Mouse (Mus musculus) right cerebral cortex, postnatal 4 days (tissue): ENCODE results near the gene Gls.

Source experiments
- DNase-seq: peaks from one replicate; pipeline ENCODE4 v3.0.0-alpha.2; 2022

The Gls gene

DNA sequence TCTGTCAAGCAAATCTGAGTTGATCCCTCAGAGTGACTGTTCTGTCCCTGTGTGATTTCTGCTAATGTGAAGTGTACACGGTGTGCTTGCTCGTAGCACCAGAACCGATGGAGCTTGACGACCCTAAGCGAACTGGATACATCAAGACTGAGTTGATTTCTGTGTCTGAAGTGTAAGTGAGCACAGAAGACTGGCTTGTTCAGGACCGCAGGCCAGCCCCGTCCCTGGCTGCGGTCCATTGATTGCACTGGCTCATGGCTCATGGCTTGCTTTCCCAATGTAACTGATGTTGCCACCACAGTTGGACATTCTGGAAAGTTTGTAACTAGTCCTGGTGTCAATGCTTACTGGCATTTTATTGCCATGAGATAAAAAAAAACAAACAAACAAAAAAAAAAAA is 78.1 kb downstream of the Gls start:
- DNase-seq = no peak

DNA sequence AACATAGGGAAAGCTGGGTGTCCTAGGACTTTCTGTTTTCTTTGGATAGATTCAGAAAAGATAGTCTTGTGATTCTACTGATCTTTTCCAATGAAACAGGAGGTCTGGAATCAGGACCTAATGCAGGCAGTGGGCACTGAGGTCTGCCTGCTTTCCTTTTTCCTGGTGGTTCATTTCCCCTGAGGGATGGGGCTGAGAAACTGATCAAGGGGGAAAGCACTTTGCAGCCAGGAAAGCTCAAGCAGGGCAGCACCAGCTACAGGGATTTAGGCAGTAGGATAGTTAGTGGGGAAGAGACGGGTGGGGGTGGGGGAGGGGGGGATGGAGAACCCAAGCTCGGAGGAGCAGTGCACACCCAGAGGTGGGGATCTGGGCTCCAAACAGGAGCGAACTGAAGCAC is 80.1 kb downstream of the Gls start:
- DNase-seq = no peak

GRCm38 (mm10) chr1:52152369-52152768 is 80.7 kb downstream of the Gls start:
- DNase-seq = no peak

DNA sequence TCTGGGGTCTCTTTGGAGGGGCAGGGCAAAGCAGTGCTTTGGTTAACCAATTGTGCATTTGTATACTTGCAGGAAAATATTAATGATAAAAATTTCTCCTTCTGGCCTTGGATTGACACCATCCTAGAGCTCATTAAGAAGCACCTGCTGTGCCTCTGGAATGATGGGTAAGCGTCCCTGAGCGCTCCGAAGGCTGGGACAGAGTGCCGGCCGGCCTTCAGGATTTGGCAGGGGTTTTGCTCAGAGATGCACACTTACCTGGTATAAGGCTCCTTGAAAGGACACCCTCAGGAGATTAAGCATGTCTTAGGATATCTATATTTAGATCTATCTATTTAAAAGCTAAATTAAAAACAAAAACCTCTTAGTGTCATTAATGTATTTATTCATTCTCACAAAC is 81.9 kb downstream of the Gls start:
- DNase-seq = no peak

DNA sequence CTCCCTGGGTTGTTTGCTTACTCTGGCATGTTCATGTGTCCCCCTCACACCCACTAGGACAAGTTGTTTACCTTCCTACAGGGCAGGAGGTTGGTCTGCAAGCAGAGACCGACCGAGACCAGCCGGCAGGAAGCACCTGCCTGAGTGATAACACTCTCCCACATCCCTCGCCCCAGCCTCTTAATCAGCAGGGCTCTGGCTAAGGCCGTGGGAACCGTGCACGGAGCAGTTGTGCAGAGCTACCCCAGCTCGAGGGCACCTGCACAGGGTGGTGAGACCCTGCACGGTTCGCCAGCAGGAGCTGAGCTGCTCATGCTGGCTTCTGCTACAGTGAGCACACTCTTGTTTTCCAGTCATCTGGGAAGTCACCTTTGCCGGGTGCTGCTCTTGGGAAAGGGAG is 82.4 kb downstream of the Gls start:
- DNase-seq = no peak

- DNase-seq = no peak
Observed at GRCm38 (mm10) chr1:52149934-52150346, 83.1 kb downstream of the Gls start.

DNA sequence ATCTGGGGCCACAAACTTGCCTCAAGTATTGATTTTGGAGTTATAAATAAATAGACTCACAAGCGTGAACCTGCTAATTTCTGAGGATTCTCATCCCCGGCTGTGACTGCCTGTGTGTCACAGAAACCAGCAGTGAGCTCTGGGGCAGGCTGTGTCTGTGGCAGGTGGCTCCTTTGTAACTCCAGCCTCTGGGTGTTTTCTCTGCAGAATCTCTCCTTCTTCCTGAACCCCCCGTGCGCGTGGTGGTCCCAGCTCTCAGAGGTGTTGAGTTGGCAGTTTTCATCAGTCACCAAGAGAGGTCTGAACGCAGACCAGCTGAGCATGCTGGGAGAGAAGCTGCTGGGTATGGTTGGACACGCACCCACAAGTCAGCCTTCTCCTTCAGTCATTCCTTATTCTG is 84.3 kb downstream of the Gls start:
- DNase-seq = no peak

DNA sequence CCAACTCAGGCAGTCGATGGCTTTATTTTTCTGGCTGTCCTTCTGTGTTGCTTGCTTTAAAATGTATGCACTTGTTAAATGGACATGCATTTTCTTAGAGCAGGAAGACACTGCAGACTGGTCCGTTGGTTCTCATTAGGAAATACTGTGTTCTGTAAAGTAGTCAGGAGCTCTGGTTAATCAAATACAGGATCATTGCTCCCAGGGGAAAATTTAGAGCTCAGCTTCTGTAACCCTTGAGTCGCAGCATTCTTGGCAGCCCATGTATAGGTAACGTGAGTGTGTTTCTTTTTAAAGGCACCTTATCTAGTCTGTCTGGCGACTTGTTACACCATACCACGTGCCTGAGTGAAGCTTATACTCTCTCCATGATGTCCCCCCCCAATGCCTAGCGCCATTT is 84.9 kb downstream of the Gls start:
- no peak for DNase-seq

DNA sequence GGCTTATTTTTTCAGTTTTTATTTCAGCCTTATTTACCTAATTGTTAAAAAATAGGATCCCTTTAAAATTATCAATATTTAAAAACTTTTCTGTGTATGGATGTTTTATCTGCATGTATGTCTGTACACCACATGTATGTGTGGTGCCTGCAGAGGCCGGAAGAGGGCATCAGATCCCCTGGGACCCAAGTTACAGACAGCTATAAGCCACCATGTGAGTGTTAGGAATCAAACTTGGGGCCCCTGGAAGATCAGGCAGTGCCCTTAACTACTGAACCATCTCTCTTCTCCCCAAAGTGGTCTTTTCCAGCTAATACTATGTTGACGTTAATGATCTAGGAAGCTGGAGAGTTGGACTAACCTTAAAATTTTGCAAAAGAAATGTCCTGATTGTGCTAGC is 85.6 kb downstream of the Gls start:
- no peak for DNase-seq

DNA sequence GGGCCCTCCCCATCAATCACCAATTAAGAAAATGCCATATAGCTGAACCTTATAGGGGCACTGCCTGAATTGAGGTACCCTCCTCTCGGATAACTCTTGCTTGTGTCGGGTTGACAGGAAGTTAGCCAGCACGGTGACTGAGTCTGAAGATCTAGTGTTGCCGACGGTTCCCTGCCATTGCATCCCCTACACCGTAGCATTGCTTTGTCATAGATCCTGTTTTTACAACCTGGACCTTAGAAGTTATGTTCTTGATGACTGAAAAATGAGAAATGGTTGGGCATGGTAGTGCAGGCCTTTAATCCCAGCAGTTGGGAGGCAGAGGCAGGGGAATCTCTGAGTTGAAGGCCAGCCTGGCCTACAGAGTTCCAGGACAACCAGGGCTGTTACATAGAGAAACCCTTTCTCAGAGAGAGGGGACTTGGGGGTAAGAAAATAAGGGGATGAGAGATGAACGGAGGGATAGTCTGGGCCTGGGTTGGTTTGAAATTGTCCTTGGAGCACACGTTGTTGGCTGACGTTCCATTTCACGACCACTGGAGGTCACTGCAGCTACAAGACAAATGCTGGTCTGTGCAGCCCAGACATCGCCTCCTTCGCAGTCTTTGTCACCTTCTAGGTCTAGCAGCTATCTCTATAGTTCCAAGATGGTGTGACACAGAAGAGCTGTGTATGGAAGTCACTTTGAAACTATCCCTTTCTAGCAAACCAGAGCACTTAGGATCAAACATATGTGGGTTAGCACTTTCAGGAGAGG is 86.6 kb downstream of the Gls start:
- DNase-seq = peak; percentile 60

- no peak for DNase-seq
Observed at GRCm38 (mm10) chr1:52144907-52145306, 88.1 kb downstream of the Gls start.

DNA sequence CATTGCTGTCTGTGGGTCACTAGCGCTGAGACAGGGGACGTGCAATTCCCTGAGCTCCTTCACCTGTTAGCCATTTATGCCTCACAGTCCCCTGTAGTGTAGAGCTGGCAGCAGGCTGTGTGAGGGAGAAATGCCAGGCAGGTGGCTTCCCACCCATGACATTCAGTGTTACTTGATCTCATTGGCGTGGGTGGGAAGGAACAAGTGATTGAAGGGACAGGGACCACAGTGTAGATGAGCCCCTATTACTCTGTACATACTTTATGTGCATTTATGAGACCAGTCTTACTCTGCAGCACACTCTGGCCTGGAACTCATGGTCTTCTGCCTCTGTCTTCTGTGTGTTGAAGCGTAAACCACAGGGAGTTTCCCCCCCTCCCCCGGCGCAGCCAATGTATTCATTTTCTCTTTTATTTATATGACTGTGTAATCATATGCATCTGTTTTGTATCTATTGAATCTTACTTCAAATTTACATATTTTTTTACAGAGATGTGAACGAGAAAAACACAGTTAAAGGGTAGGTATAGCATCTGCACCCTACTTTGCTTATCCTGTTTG is 89.4 kb downstream of the Gls start:
- DNase-seq = no peak

DNA sequence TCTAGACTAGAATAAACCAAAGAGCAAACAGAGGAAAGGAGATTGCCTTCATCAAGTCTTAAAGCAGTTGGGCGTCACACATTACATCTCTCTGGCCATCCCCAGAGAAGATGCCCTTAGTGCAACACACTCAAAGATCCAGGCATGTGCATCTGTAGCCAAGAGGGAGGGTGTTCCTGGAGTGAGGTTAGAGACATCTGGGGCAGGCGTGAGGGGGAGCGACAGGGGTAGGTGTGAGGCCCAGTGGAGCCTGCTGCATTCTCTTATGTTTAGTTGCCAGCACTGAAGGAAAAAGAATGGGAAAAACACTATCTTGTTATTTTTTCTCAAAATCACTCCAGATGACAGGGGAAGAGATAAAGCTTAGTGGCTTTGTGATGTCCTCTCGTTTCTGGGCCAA is 89.8 kb downstream of the Gls start:
- DNase-seq = no peak

GRCm38 (mm10) chr1:52142117-52142516 is 90.9 kb downstream of the Gls start:
- DNase-seq = no peak

GRCm38 (mm10) chr1:52141482-52141881 is 91.5 kb downstream of the Gls start:
- DNase-seq = no peak

GRCm38 (mm10) chr1:52140534-52140933 is 92.5 kb downstream of the Gls start:
- DNase-seq = no peak

DNA sequence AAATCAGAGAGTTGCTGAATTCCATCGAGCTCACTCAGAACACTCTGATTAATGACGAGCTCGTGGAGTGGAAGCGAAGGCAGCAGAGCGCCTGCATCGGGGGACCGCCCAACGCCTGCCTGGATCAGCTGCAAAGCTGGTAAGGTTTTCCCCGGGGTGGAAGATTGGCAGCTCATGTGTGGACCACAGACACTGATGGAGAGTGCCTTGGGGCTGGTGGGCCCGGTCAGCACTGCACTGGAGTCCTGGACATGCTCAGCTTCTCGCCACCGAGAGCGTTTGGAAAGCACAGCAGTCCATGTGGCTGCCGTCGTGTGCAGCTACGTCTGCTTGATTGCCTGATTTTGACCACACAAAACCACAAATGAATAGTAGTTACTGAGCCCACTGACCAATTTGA is 95.7 kb downstream of the Gls start:
- DNase-seq = no peak

DNA sequence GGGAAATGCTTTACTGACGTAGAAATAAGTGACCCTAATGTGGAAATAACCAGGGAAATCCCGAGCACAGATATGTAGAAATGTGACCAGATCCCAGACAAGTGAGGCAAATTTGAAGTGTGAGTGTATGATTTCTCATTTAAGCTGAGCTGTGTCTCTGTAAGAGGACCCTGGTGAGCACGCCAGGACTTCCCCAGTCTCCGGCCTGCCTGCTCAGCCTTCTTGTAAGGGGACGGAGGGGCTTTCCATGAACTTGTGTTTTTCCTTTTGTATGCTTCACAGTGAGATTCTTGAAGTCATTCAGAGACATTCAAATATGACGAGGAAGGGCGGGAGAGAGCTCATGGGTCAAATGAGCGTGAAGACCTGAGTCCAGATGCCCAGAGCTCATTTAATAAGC is 99.8 kb downstream of the Gls start:
- DNase-seq = no peak

DNA sequence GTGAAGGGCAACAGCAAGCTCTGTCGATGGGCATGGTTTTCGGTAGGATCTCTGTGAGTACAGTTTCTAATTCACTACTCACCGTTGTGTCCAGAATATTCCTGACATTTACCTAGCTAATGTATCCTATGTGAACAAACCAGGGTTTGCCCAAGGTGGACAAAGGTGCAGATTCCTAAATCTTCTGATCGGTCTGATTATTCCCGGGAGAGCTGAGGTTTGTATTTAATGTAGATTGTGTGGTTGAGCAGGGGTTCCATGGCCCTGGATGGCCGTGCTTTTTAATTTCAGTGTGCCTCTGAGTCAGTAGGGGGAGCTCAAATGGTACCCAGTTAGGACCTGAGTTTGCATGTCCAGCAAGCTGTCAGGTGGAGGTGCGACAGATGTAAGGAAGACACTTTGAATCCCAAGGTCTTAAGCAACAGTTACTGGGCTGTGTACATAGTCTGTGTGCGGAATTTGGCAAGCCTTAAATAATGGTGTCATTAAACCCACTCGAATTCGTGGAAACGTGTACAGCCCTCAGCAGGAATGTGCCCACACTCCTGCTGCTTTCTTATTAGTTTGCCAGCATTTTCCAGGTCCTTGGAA is 101.2 kb downstream of the Gls start:
- DNase-seq = no peak

- no peak for DNase-seq
Observed at GRCm38 (mm10) chr1:52129794-52130193, 103.2 kb downstream of the Gls start.

DNA sequence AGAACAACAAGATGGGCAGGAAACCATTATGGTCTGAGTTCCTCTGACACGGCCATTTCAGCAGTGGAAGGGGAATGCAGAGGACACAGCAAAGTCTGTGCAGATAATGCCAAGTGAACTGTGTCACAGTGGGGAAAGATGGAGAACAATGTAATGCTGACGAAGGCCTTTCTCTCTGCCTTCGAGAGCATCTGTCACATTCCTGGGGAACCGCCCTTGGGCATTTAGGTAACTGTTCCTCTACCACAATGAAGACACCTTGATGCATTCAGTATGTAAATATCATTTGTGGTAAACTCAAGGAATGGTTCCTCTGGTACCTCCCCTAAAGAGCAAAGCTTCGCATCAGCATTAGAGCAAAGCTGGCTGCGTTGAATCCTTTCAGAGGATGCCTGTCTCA is 105.7 kb downstream of the Gls start:
- no peak for DNase-seq

GRCm38 (mm10) chr1:52124818-52125217 is 108.2 kb downstream of the Gls start:
- no peak for DNase-seq

DNA sequence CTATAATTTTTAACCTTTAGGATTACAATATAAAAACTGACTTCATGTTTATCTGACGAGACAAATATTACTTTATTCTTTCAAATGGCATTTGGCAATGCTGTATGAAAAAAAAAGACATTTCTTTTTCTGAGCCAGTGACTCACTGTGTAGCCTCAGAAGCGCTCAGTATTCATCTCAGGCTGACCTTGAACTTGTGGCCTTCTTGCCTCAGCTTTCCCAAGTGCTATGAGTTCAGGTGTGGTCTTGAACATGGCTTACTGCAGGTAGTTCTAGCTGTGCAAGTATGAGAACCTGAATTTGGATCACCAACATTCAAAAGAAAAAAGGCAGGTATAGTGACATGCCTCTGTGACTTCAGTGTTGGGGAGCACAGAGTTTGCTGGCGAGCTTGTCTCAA is 112.0 kb downstream of the Gls start:
- no peak for DNase-seq

GRCm38 (mm10) chr1:52120191-52120590 is 112.8 kb downstream of the Gls start:
- DNase-seq = no peak

DNA sequence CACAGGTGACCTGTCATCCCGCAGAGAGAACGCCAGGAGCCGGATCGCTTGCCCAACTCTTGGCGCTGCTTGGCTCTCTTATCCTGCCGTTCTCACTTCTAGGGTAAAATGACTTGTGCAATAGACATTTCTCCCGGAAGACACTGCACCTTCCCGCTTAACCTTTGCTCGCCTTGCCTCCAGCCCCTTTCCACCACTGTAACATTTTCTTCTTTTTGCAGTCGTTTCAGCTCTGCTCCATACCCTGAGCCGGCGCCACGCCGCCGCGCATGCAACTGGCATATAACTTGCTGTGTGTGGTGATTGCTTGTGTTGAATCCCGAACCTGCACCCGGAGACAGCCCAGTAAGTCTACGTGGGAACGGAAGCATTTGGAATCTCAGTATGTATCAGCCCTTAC is 113.3 kb downstream of the Gls start:
- DNase-seq = peak; percentile 24
